Mouse (Mus musculus): ENCODE measurements around the gene Ankrd63. TPM values are rescaled to one million over a fixed set of nuclear protein-coding genes. Genes with fewer than 3 reads are reported as not detected.

Gene Ankrd63
- polyA plus RNA-seq, 1 experiment from 2014 or later, result 0.06 TPM

Other genes starting within 250 kb of the Ankrd63 start
- gene Srp14, start 224.3 kb downstream of the Ankrd63 start, polyA plus RNA-seq (2015; fragmentation: Nextera tagmentation; extraction: Ambion mirVana), result 214 and 229 TPM in 2 replicates
- gene Bmf, start 154.3 kb downstream of the Ankrd63 start, polyA plus RNA-seq (2015; fragmentation: Nextera tagmentation; extraction: Ambion mirVana), result 4.2 and 4.4 TPM in 2 replicates
- gene Bub1b, start 105.8 kb downstream of the Ankrd63 start, polyA plus RNA-seq (2015; fragmentation: Nextera tagmentation; extraction: Ambion mirVana), result 66.2 and 67.4 TPM in 2 replicates
- 5.2 and 5.4 TPM in 2 replicates for gene Pak6, start 40.7 kb downstream of the Ankrd63 start, polyA plus RNA-seq (2015; fragmentation: Nextera tagmentation; extraction: Ambion mirVana)
- gene Plcb2, start 24.5 kb upstream of the Ankrd63 start, polyA plus RNA-seq (2015; fragmentation: Nextera tagmentation; extraction: Ambion mirVana), result 1.4 and 2.0 TPM in 2 replicates
- gene Inafm2, start 41.8 kb upstream of the Ankrd63 start, polyA plus RNA-seq (2015; fragmentation: Nextera tagmentation; extraction: Ambion mirVana), result 26.0 and 28.5 TPM in 2 replicates
- 2.9 and 4.0 TPM in 2 replicates for gene Ccdc9b, start 58.7 kb upstream of the Ankrd63 start, polyA plus RNA-seq (2015; fragmentation: Nextera tagmentation; extraction: Ambion mirVana)
- 22.2 and 38.3 TPM in 2 replicates for gene Phgr1, start 68.8 kb upstream of the Ankrd63 start, polyA plus RNA-seq (2015; fragmentation: Nextera tagmentation; extraction: Ambion mirVana)
- gene Disp2, start 75.8 kb upstream of the Ankrd63 start, polyA plus RNA-seq (2015; fragmentation: Nextera tagmentation; extraction: Ambion mirVana), result 2.1 and 2.5 TPM in 2 replicates
- gene Knstrn, start 110.0 kb upstream of the Ankrd63 start, polyA plus RNA-seq (2015; fragmentation: Nextera tagmentation; extraction: Ambion mirVana), result 75.0 and 86.7 TPM in 2 replicates
- gene Ivd, start 158.0 kb upstream of the Ankrd63 start, polyA plus RNA-seq (2015; fragmentation: Nextera tagmentation; extraction: Ambion mirVana), result 64.3 and 65.4 TPM in 2 replicates
- gene Bahd1, start 196.4 kb upstream of the Ankrd63 start, polyA plus RNA-seq (2015; fragmentation: Nextera tagmentation; extraction: Ambion mirVana), result 3.4 and 3.6 TPM in 2 replicates
- 20.1 and 21.1 TPM in 2 replicates for gene Chst14, start 222.5 kb upstream of the Ankrd63 start, polyA plus RNA-seq (2015; fragmentation: Nextera tagmentation; extraction: Ambion mirVana)

Data from stomach, embryonic 16.5 days (tissue).